Mouse (Mus musculus) limb, embryonic 14.5 days (tissue): ENCODE results near the gene Kcns1. TPM values are rescaled to one million over a fixed set of nuclear protein-coding genes. Genes with fewer than 3 reads are reported as not detected.

ENCODE experiments used
- ATAC-seq: fragments of 200-750 bp; cut with Nextera tagmentation; 2 replicates; pipeline ENCODE4 v1.8.0; 2017; ENCODE audit warnings: low read depth, moderate number of reproducible peaks, moderate TSS enrichment; ENCODE audit not compliant: low FRiP score
- DNase-seq: peaks from one replicate; pipeline ENCODE4 v3.0.0-alpha.2; 2015; ENCODE audit warnings: low spot score
- H3K27ac ChIP-seq: fragments of 300-500 bp; sonication (generic); replicated peaks from 2 replicates; pipeline ENCODE4 v1.5.1; 2014; ENCODE audit warnings: low read depth, mild to moderate bottlenecking, low read length, moderate library complexity, mixed read lengths
- H3K27me3 ChIP-seq: fragments of 300-500 bp; sonication (generic); 2 replicates; pipeline ENCODE4 v1.6.1; 2014; ENCODE audit warnings: low read length, mixed read lengths; ENCODE audit not compliant: control insufficient read depth, insufficient read depth
- H3K36me3 ChIP-seq: fragments of 300-500 bp; sonication (generic); 2 replicates; pipeline ENCODE4 v1.6.1; 2014; ENCODE audit warnings: mild to moderate bottlenecking, low read length, moderate library complexity, mixed read lengths; ENCODE audit not compliant: control insufficient read depth, insufficient read depth
- H3K4me1 ChIP-seq: fragments of 300-500 bp; sonication (generic); 2 replicates; pipeline ENCODE4 v1.6.1; 2014; ENCODE audit warnings: antibody characterized with exemption, low read length, mixed read lengths; ENCODE audit not compliant: control insufficient read depth, insufficient read depth
- H3K4me2 ChIP-seq: fragments of 300-500 bp; sonication (generic); replicated peaks from 2 replicates; pipeline ENCODE4 v1.6.1; 2014; ENCODE audit warnings: low read depth, mild to moderate bottlenecking, low read length, moderate library complexity; ENCODE audit not compliant: severe bottlenecking
- H3K4me3 ChIP-seq: fragments of 300-500 bp; sonication (generic); replicated peaks from 2 replicates; pipeline ENCODE4 v1.5.1; 2014; ENCODE audit warnings: low read length
- H3K9ac ChIP-seq: fragments of 300-500 bp; sonication (generic); 2 replicates; pipeline ENCODE4 v1.6.1; 2014; ENCODE audit warnings: mild to moderate bottlenecking, low read depth, low read length, moderate library complexity; ENCODE audit not compliant: severe bottlenecking
- H3K9me3 ChIP-seq: fragments of 300-500 bp; sonication (generic); 2 replicates; pipeline ENCODE4 v1.6.1; 2016; ENCODE audit warnings: low read length; ENCODE audit not compliant: control insufficient read depth
- POLR2A ChIP-seq: fragments of 200-500 bp; IDR thresholded peaks from 2 replicates; pipeline ENCODE4 v1.8.0; 2012; ENCODE audit warnings: inconsistent platforms, mild to moderate bottlenecking, moderate library complexity, borderline replicate concordance; ENCODE audit not compliant: insufficient read depth, insufficient read length; ENCODE audit errors: extremely low read depth
- WGBS: fragments of 180-500 bp; shearing (Covaris S2); extraction: QIAGEN DNeasy Blood & Tissue Kit; methylation state at CpG from one replicate; pipeline ENCODE4 v1.1.7; 2014; 5-methylcytosine and 5-hydroxymethylcytosine counted together
- polyA plus RNA-seq, 2 experiments: library from polyadenylated mRNA; depleted of rRNA in 1 of 2; stranded (reverse) in 1 of 2; unstranded in 1 of 2; fragments of >200 nt; fragmentation: Nextera tagmentation in 1 of 2; extraction: Ambion mirVana in 1 of 2; gene quantifications; 2 replicates each; pipeline versions ENCODE4 v1.2.1 to v1.2.3; 2012 to 2014

Kcns1 gene
- polyA plus RNA-seq, 2 experiments: 2.7 to 6.8 TPM

DNA sequence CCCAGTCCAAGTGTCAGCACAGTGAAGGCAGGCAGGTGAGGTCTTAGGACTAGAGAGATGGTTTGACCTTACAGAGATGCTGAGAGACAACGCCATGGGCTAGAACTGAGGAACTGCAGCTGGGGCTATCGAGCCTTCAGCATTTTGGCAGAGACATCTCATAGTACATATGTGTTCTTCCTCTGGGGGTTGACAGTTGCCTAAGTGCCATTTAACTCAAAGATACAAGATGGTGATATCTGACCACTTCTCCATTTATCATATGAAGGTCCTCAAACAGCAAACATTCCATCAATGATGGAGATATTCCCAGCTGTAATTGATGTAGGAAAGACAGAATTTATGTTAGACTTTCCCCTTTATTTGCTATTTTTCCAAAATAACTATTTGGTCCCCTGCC, 43.6 kb downstream of the Kcns1 start:
- DNase-seq: no peak
- Histone ChIP-seq H3K4me3 (no peak overlapping the region), H3K27me3 (no peaks in the 10 kb centered on the region), H3K4me1 (peaks cover 8% of the 10 kb centered on the region; the same call in 1 of the 2 replicates), H3K9ac (no peak overlapping the region), H3K27ac (no peak overlapping the region), H3K9me3 (no peaks in the 10 kb centered on the region), H3K36me3 (peaks cover 16% of the 10 kb centered on the region), H3K4me2 (no peak overlapping the region)
- no peak for TF ChIP-seq POLR2A
- 96% methylated on average over 2 of the region's 2 CpGs for WGBS
- no peak for ATAC-seq

DNA sequence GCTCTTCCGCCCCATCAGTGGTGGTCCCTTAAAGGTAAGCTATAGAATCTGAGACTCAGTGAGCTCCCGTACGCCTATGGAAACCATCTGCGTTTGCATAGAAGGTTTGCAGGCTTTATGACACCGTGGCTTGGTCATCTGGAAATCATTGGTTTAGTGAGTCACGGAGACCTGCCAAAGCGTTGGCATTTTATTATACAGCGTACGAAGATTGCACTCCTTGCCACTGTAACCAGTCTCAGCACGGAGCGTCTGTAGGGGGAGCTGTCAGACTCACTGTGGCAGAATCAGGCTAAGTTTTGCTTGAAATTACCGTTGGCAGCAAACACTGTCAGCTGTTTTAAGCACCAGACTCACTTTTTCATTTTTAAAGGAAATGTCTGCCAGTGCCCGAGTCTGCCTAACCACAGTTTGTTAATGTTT, 44.4 kb downstream of the Kcns1 start:
- no peaks in the 10 kb centered on the region for H3K27me3 ChIP-seq
- no peak overlapping the region for H3K4me3 ChIP-seq
- no peak overlapping the region for H3K9ac ChIP-seq
- WGBS: 31% methylated on average over 13 of the region's 13 CpGs
- H3K27ac ChIP-seq: peak overlapping the region; percentile 63
- H3K36me3 ChIP-seq: peaks cover 19% of the 10 kb centered on the region
- ATAC-seq (peak; percentile 63), DNase-seq (peak; percentile 82)
- H3K4me1 ChIP-seq: peaks cover 8% of the 10 kb centered on the region; the same call in 1 of the 2 replicates
- no peak for TF ChIP-seq POLR2A
- H3K9me3 ChIP-seq: no peaks in the 10 kb centered on the region
- H3K4me2 ChIP-seq: no peak overlapping the region

DNA sequence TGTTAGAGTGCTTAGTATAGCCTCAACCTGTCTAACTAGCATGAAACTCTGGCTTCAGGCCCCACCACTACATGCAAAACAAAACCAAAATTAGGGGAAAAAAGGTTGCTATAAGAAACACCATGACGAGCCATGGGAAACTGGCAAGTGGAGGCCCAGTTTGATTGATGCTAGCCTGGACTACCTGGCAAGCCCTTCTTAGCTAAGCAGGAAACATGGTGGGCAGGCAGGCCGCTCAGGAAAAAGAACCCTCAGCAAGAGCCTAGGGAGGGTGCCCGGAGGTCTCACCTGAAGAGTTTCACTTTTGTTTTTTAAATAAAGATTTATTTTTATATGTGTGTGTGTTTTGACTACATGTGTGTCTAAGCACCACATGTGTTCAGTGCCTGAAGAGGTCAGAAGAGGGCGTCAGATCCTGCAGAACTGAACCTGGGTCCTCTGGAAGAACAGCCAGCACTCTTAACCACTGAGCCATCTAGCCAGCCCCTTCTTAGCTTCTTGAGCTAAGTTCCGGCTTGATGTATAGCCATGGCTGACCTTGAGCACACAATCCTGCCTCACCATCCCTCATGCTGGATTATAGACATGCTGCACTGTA, 47.6 kb downstream of the Kcns1 start:
- Histone ChIP-seq H3K4me1 (peaks cover 8% of the 10 kb centered on the region; the same call in 1 of the 2 replicates), H3K27ac (no peak overlapping the region), H3K9ac (no peak overlapping the region), H3K4me2 (no peak overlapping the region), H3K4me3 (no peak overlapping the region), H3K36me3 (peaks cover 35% of the 10 kb centered on the region), H3K27me3 (no peaks in the 10 kb centered on the region), H3K9me3 (no peaks in the 10 kb centered on the region)
- DNase-seq: no peak
- no peak for ATAC-seq
- no peak for TF ChIP-seq POLR2A
- 81% methylated on average over 5 of the region's 5 CpGs for WGBS

- Histone ChIP-seq H3K4me1 (peaks cover 17% of the 10 kb centered on the region), H3K27me3 (no peaks in the 10 kb centered on the region), H3K36me3 (peaks cover 39% of the 10 kb centered on the region), H3K27ac (no peak overlapping the region), H3K4me2 (no peak overlapping the region), H3K9ac (no peak overlapping the region), H3K9me3 (no peaks in the 10 kb centered on the region), H3K4me3 (no peak overlapping the region)
- DNase-seq (no peak), ATAC-seq (no peak)
- no peak for TF ChIP-seq POLR2A
- WGBS: 88% methylated on average over 6 of the region's 6 CpGs
These were observed 51.4 kb downstream of the Kcns1 start for GRCm38 (mm10) chr2:164119503-164119902.

DNA sequence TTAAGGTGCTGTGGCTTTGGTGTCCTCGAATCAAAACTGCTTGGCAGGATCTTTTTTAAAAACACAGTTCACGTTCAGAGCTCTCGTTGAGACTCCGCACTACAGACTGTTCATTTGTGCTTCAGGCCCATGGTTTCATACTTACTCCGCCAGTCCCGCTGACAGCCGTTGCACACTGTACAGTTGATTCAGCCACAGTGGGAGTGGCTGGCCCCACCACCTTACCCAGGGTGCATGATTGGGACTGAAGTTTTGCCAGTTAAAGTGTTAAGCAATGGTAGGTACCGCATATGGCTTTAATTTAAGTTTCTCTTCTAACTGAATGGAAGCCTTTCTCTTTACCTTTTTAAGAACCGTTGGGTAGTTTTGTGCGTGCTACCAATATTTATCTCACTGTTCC, 55.4 kb downstream of the Kcns1 start:
- H3K4me2 ChIP-seq: no peak overlapping the region
- WGBS: 40% methylated on average over 10 of the region's 10 CpGs
- H3K4me1 ChIP-seq: peaks cover 23% of the 10 kb centered on the region
- no peaks in the 10 kb centered on the region for H3K27me3 ChIP-seq
- ATAC-seq (peak; percentile 70; the same call in 1 of the 2 replicates), DNase-seq (no peak)
- peaks cover 28% of the 10 kb centered on the region for H3K36me3 ChIP-seq
- no peak overlapping the region for H3K9ac ChIP-seq
- no peak overlapping the region for H3K4me3 ChIP-seq
- H3K27ac ChIP-seq: peak overlapping the region; percentile 63; the same call in 1 of the 2 replicates
- no peak for TF ChIP-seq POLR2A
- H3K9me3 ChIP-seq: no peaks in the 10 kb centered on the region
